Mouse (Mus musculus) cerebral cortex, adult 2 months (tissue): ENCODE results near the gene Ep400.

ENCODE experiments used
- WGBS: fragments of 180-500 bp; shearing (Covaris S2); methylation state at CpG from one replicate; pipeline ENCODE4 v1.1.7; 2018; 5-methylcytosine and 5-hydroxymethylcytosine counted together

Ep400 gene

GRCm38 (mm10) chr5:110779276-110779997 is 8.9 kb upstream of the Ep400 start:
- WGBS: 30% methylated on average over 15 of the region's 15 CpGs

GRCm38 (mm10) chr5:110778263-110778662 is 7.7 kb upstream of the Ep400 start:
- WGBS: 81% methylated on average over 12 of the region's 12 CpGs

GRCm38 (mm10) chr5:110776141-110776540 is 5.6 kb upstream of the Ep400 start:
- 89% methylated on average over 2 of the region's 2 CpGs for WGBS

GRCm38 (mm10) chr5:110774511-110774910 is 4.0 kb upstream of the Ep400 start:
- 94% methylated on average over 11 of the region's 11 CpGs for WGBS

GRCm38 (mm10) chr5:110772945-110773344 is 2.4 kb upstream of the Ep400 start:
- WGBS: 93% methylated on average over 10 of the region's 10 CpGs

GRCm38 (mm10) chr5:110770031-110770445 is 479 bp downstream of the Ep400 start:
- under 1% methylated on average over 45 of the region's 58 CpGs for WGBS

- 44% methylated on average over 4 of the region's 4 CpGs for WGBS
Measured at GRCm38 (mm10) chr5:110769272-110769671, 1.2 kb downstream of the Ep400 start.

- WGBS: 94% methylated on average over 8 of the region's 8 CpGs
Measured at GRCm38 (mm10) chr5:110763890-110764289, 6.6 kb downstream of the Ep400 start.

GRCm38 (mm10) chr5:110745021-110745420 is 25.5 kb downstream of the Ep400 start:
- 76% methylated on average over 1 of the region's 1 CpGs for WGBS

GRCm38 (mm10) chr5:110739496-110740275 is 30.8 kb downstream of the Ep400 start:
- 90% methylated on average over 7 of the region's 7 CpGs for WGBS

GRCm38 (mm10) chr5:110735606-110736005 is 34.9 kb downstream of the Ep400 start:
- 93% methylated on average over 1 of the region's 1 CpGs for WGBS

- 69% methylated on average over 4 of the region's 4 CpGs for WGBS
Measured at GRCm38 (mm10) chr5:110733231-110733823, 37.2 kb downstream of the Ep400 start.

- 59% methylated on average over 2 of the region's 2 CpGs for WGBS
Measured at GRCm38 (mm10) chr5:110731227-110731626, 39.3 kb downstream of the Ep400 start.

- 73% methylated on average over 1 of the region's 1 CpGs for WGBS
Measured at GRCm38 (mm10) chr5:110727850-110728249, 42.7 kb downstream of the Ep400 start.

- 89% methylated on average over 2 of the region's 2 CpGs for WGBS
Measured at GRCm38 (mm10) chr5:110723543-110723942, 47.0 kb downstream of the Ep400 start.

- whole genome bisulfite sequencing: 76% methylated on average over 1 of the region's 1 CpGs
Measured at GRCm38 (mm10) chr5:110721463-110721862, 49.1 kb downstream of the Ep400 start.

- WGBS: 89% methylated on average over 2 of the region's 2 CpGs
Measured at GRCm38 (mm10) chr5:110711455-110711854, 59.1 kb downstream of the Ep400 start.

GRCm38 (mm10) chr5:110709256-110709655 is 61.3 kb downstream of the Ep400 start:
- 40% methylated on average over 4 of the region's 4 CpGs for WGBS

- WGBS: 62% methylated on average over 1 of the region's 1 CpGs
Measured at GRCm38 (mm10) chr5:110704004-110704403, 66.5 kb downstream of the Ep400 start.

GRCm38 (mm10) chr5:110698617-110699016 is 71.9 kb downstream of the Ep400 start:
- 89% methylated on average over 4 of the region's 4 CpGs for WGBS

GRCm38 (mm10) chr5:110682041-110682440 is 88.5 kb downstream of the Ep400 start:
- 70% methylated on average over 8 of the region's 8 CpGs for WGBS

- 47% methylated on average over 6 of the region's 6 CpGs for WGBS
Measured at GRCm38 (mm10) chr5:110665486-110666121, 104.9 kb downstream of the Ep400 start.
